Mouse (Mus musculus) spleen, adult 2 months (tissue): ENCODE results near the gene Dhrs7c.

Experiments used
- CTCF ChIP-seq: fragments of 200-500 bp; IDR thresholded peaks from 2 replicates; pipeline ENCODE4 v1.5.1; 2011; ENCODE audit warnings: mild to moderate bottlenecking, inconsistent platforms; ENCODE audit not compliant: insufficient read depth, insufficient read length, insufficient replicate concordance; ENCODE audit errors: extremely low read depth
- POLR2A ChIP-seq: fragments of 200-500 bp; IDR thresholded peaks from 2 replicates; pipeline ENCODE4 v1.6.1; 2011; ENCODE audit warnings: low read depth, low read length, inconsistent platforms

GRCm38 (mm10) chr11:67771053-67771452 is 26.9 kb upstream of the Dhrs7c start, which contains the start of gene Glp2r:
- TF ChIP-seq CTCF (no peak), POLR2A (no peak)
